Mouse (Mus musculus): Measurements from ENCODE around the gene Arid2. TPM values are rescaled to one million over a fixed set of nuclear protein-coding genes. Genes with fewer than 3 reads are reported as not detected.
"Not testable (repeated sequence)": the region's sequence is repeated elsewhere in the genome, so short reads cannot be mapped to it uniquely, and the experiment has no call there.

Gene Arid2
- total RNA-seq, 2 experiments from 2014 or later = 13.1 to 13.2 TPM

DNA sequence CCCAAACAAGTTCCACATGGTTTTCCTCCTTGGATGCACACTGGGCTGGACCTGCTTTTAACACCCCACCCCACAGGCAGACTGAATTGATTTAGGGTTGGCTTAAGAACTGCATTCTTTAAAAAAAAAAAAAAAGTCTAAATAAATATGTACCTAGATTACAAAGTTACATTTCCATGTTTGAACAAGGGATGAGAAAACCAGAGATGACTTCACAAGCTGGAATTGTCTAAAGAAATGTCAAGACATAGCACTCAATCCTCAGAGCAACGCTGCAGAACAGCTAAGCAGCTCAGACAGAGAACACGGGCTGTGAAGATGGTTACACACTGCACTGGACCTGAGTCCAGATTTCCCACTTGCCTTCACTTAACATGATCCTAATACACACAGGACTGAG, 119.8 kb downstream of the Arid2 start:
- no peak overlapping the region for H3K4me3 ChIP-seq
- TF ChIP-seq CTCF (IDR thresholded peaks at IDR 0.05) = no peak
- no peak for DNase-seq
- H3K27ac ChIP-seq = no peak overlapping the region
- intact Hi-C loops (cut with DNase I) = no loop called here

DNA sequence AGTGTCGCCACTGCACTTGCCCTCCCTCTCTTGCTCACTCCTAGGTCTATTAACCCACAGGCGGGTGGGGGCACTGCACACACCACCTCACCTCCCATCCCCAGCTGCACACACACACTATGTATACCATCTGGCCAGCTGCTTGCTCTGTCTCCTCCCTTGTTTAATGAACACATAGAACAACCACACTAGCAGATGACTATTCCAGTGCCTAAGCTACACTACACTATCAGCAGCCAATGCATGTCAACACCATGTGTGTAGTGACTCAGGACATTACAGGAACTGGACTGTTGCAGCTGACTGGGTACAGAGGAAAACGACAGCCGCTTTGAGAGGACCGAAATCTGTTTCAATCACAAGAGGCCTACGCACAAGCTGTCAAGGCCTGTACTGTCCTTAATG, 121.4 kb downstream of the Arid2 start:
- Histone ChIP-seq H3K27ac (no peak overlapping the region), H3K4me3 (no peak overlapping the region)
- no peak for TF ChIP-seq CTCF (IDR thresholded peaks at IDR 0.05)
- intact Hi-C loops (cut with DNase I) = no loop called here
- no peak for DNase-seq

DNA sequence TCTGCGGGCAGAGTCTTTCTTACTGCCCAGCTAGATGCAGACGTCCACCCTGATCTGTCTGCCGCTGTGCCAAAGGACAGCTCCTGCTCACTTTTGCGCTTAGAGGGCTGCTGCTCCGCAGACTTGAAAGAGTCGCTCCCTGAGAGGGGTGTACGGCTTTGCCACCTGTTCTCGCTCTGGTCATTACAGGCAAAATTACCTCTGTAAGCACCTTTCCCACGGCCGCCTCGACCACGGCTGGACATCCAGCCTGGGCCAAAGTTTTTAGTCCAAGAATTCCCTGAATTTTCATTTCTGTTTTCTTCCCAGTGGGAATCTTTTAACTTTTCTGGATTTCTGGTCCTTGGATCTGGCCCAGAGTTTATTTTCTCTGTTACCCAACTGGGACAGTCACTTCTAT, 130.8 kb downstream of the Arid2 start:
- Histone ChIP-seq H3K27ac (peak overlapping the region; percentile 20; the same call in 1 of the 2 replicates), H3K4me3 (no peak overlapping the region)
- intact Hi-C loops (cut with DNase I) = no loop called here
- TF ChIP-seq CTCF (IDR thresholded peaks at IDR 0.05) = no peak
- no peak for DNase-seq

DNA sequence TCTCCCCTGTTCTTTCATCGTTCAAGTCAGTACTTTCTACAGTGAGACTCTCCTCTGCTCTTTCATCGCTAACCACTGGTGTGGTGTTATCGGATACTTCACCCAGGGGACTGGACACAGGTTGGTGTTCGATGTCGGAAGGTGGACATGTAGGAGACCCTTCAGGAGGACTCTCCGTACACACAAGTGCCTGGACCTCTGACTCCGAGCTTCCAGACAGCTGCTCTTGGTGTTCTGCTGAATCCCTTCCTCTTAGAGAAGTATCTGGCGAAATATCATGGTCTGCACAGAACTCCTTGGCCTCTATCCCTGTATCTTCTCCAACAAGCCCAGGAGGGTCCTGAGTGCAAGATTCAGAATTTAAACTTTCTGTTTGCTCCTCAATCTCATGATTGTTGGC, 132.6 kb downstream of the Arid2 start:
- no peak overlapping the region for H3K4me3 ChIP-seq
- DNase-seq = no peak
- intact Hi-C loops (cut with DNase I) = no loop called here
- H3K27ac ChIP-seq = no peak overlapping the region
- no peak for TF ChIP-seq CTCF (IDR thresholded peaks at IDR 0.05)

DNA sequence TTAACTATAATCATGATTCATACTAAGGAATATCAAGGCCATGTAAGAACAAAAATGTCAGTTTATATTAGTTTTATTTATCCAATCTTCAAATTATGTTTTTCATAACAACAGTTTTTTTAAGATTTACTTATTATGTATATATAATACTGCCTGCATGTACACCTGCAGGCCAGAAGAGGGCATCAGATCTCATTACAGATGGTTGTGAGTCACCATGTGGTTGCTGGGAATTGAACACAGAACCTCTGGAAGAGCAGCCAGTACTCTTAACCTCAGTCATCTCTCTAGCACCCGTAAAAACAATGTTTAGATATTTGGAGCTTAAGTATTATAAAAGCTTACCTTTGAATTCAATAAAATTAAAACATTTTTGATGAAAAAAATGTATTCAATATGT, 146.9 kb downstream of the Arid2 start:
- Histone ChIP-seq H3K27ac (no peak overlapping the region), H3K4me3 (no peak overlapping the region)
- intact Hi-C loops (cut with DNase I) = no loop called here
- peak; percentile 29; the same call in 1 of the 2 replicates for TF ChIP-seq CTCF (IDR thresholded peaks at IDR 0.05)
- no peak for DNase-seq

DNA sequence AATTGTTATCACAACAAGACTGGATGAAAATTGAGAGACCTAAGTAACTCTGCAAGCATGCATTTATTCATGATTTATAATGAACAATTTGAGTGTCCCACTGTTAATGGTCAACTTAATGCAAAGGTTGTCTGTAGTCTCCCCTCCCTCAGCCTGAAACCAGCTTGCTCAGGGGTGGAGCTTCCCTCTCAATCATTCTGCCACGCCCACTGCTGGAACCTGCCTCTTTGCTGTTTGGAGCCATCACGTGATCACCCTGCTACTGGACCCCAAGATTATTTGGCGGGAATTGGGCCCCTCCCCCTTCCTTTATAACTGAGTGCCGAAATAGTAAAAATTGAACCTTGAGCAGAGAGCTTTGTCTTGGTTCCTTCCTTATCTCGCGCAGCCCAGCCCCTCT, 154.2 kb downstream of the Arid2 start:
- DNase-seq; H3K27ac ChIP-seq; intact Hi-C loops (cut with DNase I); H3K4me3 ChIP-seq: not testable (repeated sequence)

DNA sequence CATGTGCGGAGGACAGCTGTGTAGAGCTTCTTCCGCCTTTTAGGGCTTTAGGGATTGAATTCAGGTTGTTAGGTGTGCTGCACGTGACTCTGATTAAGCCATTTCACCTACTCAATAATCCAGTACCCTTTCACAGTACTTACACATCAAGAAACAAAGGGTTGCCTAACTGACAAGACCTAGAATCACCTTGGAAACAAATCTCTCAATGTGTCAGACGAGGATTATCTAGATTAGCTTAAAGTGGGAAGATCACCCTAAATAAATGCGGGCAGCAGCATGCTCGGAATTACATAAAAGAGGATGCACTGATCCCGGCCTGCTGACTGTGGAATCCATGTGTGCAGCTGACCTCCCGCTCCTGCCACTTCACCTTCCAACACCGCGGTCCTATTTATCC, 159.5 kb downstream of the Arid2 start:
- Histone ChIP-seq H3K4me3 (no peak overlapping the region), H3K27ac (no peak overlapping the region)
- intact Hi-C loops (cut with DNase I) = no loop called here
- TF ChIP-seq CTCF (IDR thresholded peaks at IDR 0.05) = no peak
- DNase-seq = no peak

DNA sequence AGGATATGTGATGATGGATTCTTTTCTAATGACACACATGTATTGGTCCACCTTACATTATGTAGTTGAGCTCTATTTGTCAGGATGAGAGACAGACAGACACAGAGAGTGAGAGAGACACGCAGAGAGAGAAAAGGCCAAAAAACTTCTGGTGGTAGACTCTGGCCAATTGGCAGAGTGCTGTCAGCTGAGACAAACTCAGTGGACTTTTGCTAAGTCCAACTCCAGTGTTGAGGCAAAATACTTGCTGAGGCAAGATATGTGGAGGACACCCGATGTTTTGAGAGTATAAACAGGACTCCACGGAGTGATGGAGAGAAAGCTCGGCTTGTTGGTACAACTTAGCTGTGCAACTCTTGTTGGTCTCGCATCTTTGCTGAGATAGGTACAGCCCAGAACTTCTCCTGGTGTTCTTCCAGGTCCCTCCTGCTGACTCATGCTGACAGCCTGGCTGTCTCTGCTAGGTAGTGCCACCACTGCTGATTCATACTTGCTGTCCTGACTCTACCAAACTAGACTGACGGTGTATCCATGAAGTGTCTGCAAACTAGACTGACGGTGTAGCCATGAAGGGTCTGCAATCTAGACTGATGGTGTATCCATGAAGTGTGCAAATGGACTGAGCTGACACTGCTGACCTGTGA, 161.5 kb downstream of the Arid2 start:
- H3K27ac ChIP-seq = 0 out of 2 replicates have a peak overlapping the region, but pooled peaks have one; percentile 10
- peak; percentile 50 for DNase-seq
- intact Hi-C loops (cut with DNase I) = no loop called here
- TF ChIP-seq CTCF (IDR thresholded peaks at IDR 0.05) = no peak
- no peak overlapping the region for H3K4me3 ChIP-seq

DNA sequence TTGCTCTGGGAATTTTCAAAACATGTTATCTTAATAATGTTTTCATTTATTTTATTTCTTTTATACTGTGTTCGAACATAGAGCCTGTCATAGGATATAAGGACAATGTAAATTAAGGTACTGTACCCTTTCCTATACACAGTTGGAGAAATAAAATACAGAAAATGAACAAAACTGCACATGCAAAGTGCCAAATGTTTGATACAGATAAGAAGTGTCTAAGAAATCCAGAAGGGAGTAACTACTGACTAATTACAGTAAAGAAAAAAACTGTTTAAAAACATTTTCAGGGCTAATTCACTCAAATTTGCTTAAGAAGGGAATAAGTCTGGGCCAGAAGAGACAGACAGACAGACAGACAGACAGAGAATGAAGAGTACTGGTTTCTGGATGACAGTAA, 166.0 kb downstream of the Arid2 start:
- no peak overlapping the region for H3K4me3 ChIP-seq
- no peak for TF ChIP-seq CTCF (IDR thresholded peaks at IDR 0.05)
- DNase-seq = no peak

More for the DNA sequence above, 166.0 kb downstream of the Arid2 start:
- intact Hi-C loops (cut with DNase I) = no loop called here
- H3K27ac ChIP-seq = no peak overlapping the region

Small RNAs within 50 kb of the gene (microRNA-seq; reads per million reads assigned to microRNA genes)
- not detected for gene Gm25397

Other genes with a start within 250 kb of the Arid2 start
- 10 to 100 TPM; 41.3 to 43.3 TPM for gene Scaf11, start 173.3 kb downstream of the Arid2 start, total RNA-seq (2021)

Data from gastrocnemius, adult 2 months (tissue).